Mouse (Mus musculus) neural tube, embryonic 15.5 days (tissue): Measurements from ENCODE around the gene Pcbp2. TPM values are rescaled to one million over a fixed set of nuclear protein-coding genes. Genes with fewer than 3 reads are reported as not detected.
A peak's percentile ranks its signal among the peaks of the same experiment; 100 is the strongest.

ENCODE experiments used
- ATAC-seq: fragments of 200-750 bp; cut with Nextera tagmentation; 2 replicates; pipeline ENCODE4 v1.8.0; 2017; ENCODE audit warnings: mild to moderate bottlenecking, moderate TSS enrichment, moderate library complexity; ENCODE audit not compliant: low FRiP score
- H3K27ac ChIP-seq: fragments of 300-500 bp; sonication (generic); replicated peaks from 2 replicates; pipeline ENCODE4 v1.5.1; 2015; ENCODE audit warnings: mild to moderate bottlenecking, inconsistent platforms
- H3K27me3 ChIP-seq: fragments of 300-500 bp; sonication (generic); replicated peaks from 2 replicates; pipeline ENCODE4 v1.6.1; 2015; ENCODE audit warnings: inconsistent platforms
- H3K36me3 ChIP-seq: fragments of 300-500 bp; sonication (generic); 2 replicates; pipeline ENCODE4 v1.6.1; 2015; ENCODE audit warnings: inconsistent platforms
- H3K4me1 ChIP-seq: fragments of 300-500 bp; sonication (generic); 2 replicates; pipeline ENCODE4 v1.6.1; 2015; ENCODE audit warnings: inconsistent platforms
- H3K4me2 ChIP-seq: fragments of 300-500 bp; sonication (generic); 2 replicates; pipeline ENCODE4 v1.6.1; 2015; ENCODE audit warnings: inconsistent platforms, mild to moderate bottlenecking, moderate library complexity
- H3K4me3 ChIP-seq: fragments of 300-500 bp; sonication (generic); replicated peaks from 2 replicates; pipeline ENCODE4 v1.5.1; 2015; ENCODE audit warnings: mild to moderate bottlenecking, inconsistent platforms
- H3K9ac ChIP-seq: fragments of 300-500 bp; sonication (generic); replicated peaks from 2 replicates; pipeline ENCODE4 v1.6.1; 2015; ENCODE audit warnings: mild to moderate bottlenecking, inconsistent platforms
- H3K9me3 ChIP-seq: fragments of 300-500 bp; sonication (generic); replicated peaks from 2 replicates; pipeline ENCODE4 v1.6.1; 2016; ENCODE audit warnings: inconsistent platforms
- WGBS: fragments of 180-500 bp; shearing (Covaris S2); methylation state at CpG from one replicate; pipeline ENCODE4 v1.1.7; 2015; ENCODE audit warnings: mixed read lengths; 5-methylcytosine and 5-hydroxymethylcytosine counted together
- polyA plus RNA-seq: library from polyadenylated mRNA; unstranded; fragments of >200 nt; fragmentation: Nextera tagmentation; extraction: Ambion mirVana; gene quantifications from 2 replicates; pipeline ENCODE4 v1.2.1, GENCODE M21; 2015

Gene Pcbp2
- 117 and 143 TPM in 2 replicates for polyA plus RNA-seq

DNA sequence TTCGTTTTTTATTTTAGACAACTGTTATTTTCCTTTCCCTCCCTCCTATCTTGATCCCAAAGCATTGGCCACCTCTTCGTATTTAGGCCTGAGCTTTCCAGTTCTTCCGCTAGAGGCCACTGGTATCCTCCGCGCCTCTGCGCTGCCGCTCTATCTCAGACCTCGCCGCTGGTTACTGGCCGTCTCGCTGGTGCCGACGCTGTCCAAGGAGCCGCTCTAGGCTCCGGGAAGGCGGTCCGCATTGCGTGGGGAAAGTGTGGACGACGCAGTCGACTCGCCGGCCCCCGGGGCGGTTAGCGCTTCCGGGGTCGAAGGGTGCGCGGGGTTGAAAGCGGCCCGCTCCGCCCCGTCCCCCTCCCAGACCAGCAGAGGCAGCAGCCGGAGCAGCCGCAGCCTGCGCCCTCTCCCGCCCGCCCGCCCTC, at the start of gene Pcbp2:
TSS of gene Pcbp2 (plus strand) at position 357 of the 422 bp plus-strand sequence.
- Histone ChIP-seq H3K4me3 (peak within 1 kb of the TSS; percentile 79), H3K27me3 (no peaks in the 10 kb centered on the region), H3K27ac (peak within 1 kb of the TSS; percentile 95), H3K4me2 (peak within 1 kb of the TSS; percentile 59), H3K9ac (peak within 1 kb of the TSS; percentile 86), H3K9me3 (no peaks in the 10 kb centered on the region), H3K36me3 (peaks cover 16% of the 10 kb centered on the region), H3K4me1 (peaks cover 17% of the 10 kb centered on the region)
- under 1% methylated on average over 30 of the region's 40 CpGs for WGBS
- ATAC-seq = peak; percentile 99

DNA sequence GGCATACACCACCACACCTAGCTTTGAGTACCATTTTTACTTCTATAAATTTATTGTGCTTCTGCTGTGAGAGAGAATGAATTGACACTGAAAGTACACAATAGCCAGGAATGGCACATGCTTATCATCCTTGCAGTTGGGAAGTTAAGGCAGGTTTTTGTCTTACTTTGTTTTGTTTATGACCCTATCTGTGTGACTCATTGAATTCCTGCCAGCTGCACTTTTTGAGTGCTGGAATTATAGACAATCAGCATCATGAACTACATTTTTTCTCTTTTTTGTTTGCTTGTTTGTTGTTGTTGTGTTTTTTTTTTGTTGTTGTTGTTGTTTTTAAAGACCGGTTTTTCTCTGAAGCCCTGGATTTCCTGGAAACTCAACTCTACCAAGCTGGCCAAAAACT, 49.4 kb upstream of the Pcbp2 start:
- H3K9me3 ChIP-seq = no peaks in the 10 kb centered on the region
- H3K9ac ChIP-seq = no peak overlapping the region
- ATAC-seq = no peak
- no peak overlapping the region for H3K4me3 ChIP-seq
- no peaks in the 10 kb centered on the region for H3K27me3 ChIP-seq
- peaks cover 8% of the 10 kb centered on the region for H3K36me3 ChIP-seq
- H3K4me1 ChIP-seq = no peaks in the 10 kb centered on the region; the same call in 1 of the 2 replicates
- WGBS = 68% methylated on average over 1 of the region's 1 CpGs
- H3K27ac ChIP-seq = no peak overlapping the region
- no peak overlapping the region for H3K4me2 ChIP-seq

GRCm38 (mm10) chr15:102421437-102421836, 48.9 kb upstream of the Pcbp2 start:
- no peak overlapping the region for H3K4me2 ChIP-seq
- H3K9ac ChIP-seq = no peak overlapping the region
- no peaks in the 10 kb centered on the region for H3K27me3 ChIP-seq
- H3K4me1 ChIP-seq = no peaks in the 10 kb centered on the region; the same call in 1 of the 2 replicates
- WGBS = 57% methylated on average over 3 of the region's 3 CpGs
- H3K36me3 ChIP-seq = peaks cover 13% of the 10 kb centered on the region
- H3K9me3 ChIP-seq = no peaks in the 10 kb centered on the region
- no peak overlapping the region for H3K27ac ChIP-seq
- ATAC-seq = no peak
- H3K4me3 ChIP-seq = no peak overlapping the region

DNA sequence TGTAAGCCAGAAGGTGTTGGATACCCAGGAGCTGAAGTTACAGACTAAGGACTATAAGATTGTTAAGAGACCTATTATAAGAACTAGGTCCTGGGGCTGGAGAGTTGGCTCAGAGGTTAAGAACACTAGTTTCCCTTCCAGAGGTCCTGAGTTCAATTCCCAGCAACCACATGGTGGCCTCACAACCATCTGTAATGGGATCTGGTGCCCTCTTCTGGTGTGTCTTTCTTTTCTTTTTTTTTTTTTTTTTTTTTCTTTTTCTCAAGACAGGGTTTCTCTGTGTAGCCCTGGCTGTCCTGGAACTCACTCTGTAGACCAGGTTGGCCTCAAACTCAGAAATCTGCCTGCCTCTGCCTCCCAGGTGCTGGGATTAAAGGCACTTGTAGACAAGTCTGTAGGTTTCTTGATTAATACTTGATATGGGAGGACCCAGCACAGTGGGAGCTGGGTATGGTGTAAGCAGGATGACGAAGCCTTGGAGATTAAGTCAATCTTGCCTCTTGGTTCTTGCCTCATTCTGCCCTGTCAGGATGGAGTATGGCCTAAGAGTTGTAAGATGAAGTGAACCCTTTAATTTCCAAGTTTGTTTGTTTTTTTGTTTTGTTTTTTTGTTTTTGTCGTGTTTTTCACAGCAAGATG, 46.6 kb upstream of the Pcbp2 start:
- WGBS = 94% methylated on average over 2 of the region's 2 CpGs
- no peak for ATAC-seq
- H3K27me3 ChIP-seq = no peaks in the 10 kb centered on the region
- H3K4me3 ChIP-seq = no peak overlapping the region
- H3K36me3 ChIP-seq = peaks cover 27% of the 10 kb centered on the region
- no peaks in the 10 kb centered on the region for H3K4me1 ChIP-seq
- H3K9ac ChIP-seq = no peak overlapping the region
- H3K4me2 ChIP-seq = no peak overlapping the region
- H3K27ac ChIP-seq = no peak overlapping the region
- H3K9me3 ChIP-seq = no peaks in the 10 kb centered on the region

- WGBS = 96% methylated on average over 2 of the region's 2 CpGs
Measured at GRCm38 (mm10) chr15:102424657-102425056, 45.7 kb upstream of the Pcbp2 start.

DNA sequence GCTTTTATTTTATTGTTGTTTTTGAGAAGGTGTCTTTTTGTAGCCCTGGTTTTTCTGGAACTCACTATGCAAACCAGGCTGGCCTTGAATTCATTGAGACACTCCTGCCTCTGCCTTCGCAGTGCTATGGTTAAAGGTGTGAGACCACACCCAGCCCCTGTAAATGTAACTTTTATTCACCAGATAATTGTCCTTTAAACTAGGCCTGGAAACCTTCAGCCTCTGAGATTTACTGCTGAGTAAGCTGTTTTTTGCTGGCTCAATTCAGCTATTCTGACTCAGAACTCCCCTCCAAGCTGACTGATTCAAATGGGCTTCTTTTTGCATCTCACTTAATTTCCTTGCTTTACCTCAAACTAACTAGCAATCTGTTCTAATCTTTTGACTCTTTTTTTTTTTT, 43.4 kb upstream of the Pcbp2 start:
- no peak for ATAC-seq
- no peak overlapping the region for H3K27ac ChIP-seq
- H3K9ac ChIP-seq = no peak overlapping the region
- H3K9me3 ChIP-seq = no peaks in the 10 kb centered on the region
- H3K27me3 ChIP-seq = no peaks in the 10 kb centered on the region
- H3K4me3 ChIP-seq = no peak overlapping the region
- no peaks in the 10 kb centered on the region for H3K4me1 ChIP-seq
- H3K4me2 ChIP-seq = no peak overlapping the region
- WGBS = 88% methylated on average over 1 of the region's 1 CpGs
- peaks cover 53% of the 10 kb centered on the region for H3K36me3 ChIP-seq

More at GRCm38 (mm10) chr15:102424657-102425056, 45.7 kb upstream of the Pcbp2 start:
- Histone ChIP-seq H3K4me3 (no peak overlapping the region), H3K27ac (no peak overlapping the region), H3K9me3 (no peaks in the 10 kb centered on the region), H3K9ac (no peak overlapping the region), H3K27me3 (no peaks in the 10 kb centered on the region), H3K36me3 (peaks cover 34% of the 10 kb centered on the region), H3K4me1 (no peaks in the 10 kb centered on the region), H3K4me2 (no peak overlapping the region)
- ATAC-seq = no peak

GRCm38 (mm10) chr15:102432046-102432445, 38.3 kb upstream of the Pcbp2 start:
- peaks cover 63% of the 10 kb centered on the region for H3K36me3 ChIP-seq
- no peak for ATAC-seq
- WGBS = 90% methylated on average over 1 of the region's 1 CpGs

DNA sequence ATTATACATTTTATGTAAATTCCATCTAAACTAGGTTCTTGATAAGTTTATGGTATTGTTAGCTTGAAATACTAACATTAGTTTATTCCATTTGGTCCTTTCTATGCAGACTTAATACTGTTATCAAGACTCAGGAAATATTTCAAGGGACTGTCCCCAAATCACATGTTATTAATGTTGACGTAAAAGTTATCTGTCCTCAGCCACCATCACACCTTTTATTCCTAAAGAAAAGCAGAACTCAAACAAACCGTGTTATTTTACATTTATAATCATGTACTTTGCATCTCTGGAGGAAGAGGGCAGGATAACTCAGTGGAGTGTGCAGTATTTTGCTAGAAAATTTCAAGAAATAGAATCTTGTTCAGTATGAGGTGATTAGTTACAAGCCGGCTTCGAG, 37.2 kb upstream of the Pcbp2 start:
- peaks cover 59% of the 10 kb centered on the region for H3K36me3 ChIP-seq

More at GRCm38 (mm10) chr15:102432046-102432445, 38.3 kb upstream of the Pcbp2 start:
- Histone ChIP-seq H3K27ac (no peak overlapping the region), H3K27me3 (no peaks in the 10 kb centered on the region), H3K4me1 (no peaks in the 10 kb centered on the region), H3K9me3 (no peaks in the 10 kb centered on the region), H3K9ac (no peak overlapping the region), H3K4me2 (no peak overlapping the region), H3K4me3 (no peak overlapping the region)

DNA sequence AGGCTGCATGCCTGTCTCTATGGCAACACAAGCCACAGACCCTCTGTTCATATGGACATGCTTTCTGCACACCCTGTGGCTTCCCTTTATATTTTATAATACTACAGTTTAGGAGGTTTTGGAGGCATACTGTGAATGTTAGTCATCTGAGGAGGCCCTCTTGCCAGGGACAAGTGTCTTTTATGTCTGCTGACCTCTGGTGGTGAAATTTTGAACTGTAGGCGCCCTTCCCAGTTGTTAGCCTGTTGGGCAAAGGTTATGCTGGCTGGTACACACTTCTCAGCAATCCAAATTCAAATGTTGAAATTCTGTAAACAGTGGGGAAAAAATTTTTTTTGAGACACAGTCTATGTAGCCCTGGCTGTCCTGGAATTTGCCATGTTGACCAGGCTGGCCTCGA, 27.8 kb upstream of the Pcbp2 start:
- Histone ChIP-seq H3K36me3 (0 out of 2 replicates have a peak, but pooled peaks cover 9% of the 10 kb centered on the region), H3K27ac (no peak overlapping the region), H3K9ac (no peak overlapping the region), H3K4me3 (no peak overlapping the region), H3K4me1 (no peaks in the 10 kb centered on the region), H3K27me3 (no peaks in the 10 kb centered on the region), H3K4me2 (no peak overlapping the region), H3K9me3 (no peaks in the 10 kb centered on the region)
- 49% methylated on average over 2 of the region's 2 CpGs for WGBS
- peak; percentile 57; the same call in 1 of the 2 replicates for ATAC-seq

More for the DNA sequence above, 37.2 kb upstream of the Pcbp2 start:
- Histone ChIP-seq H3K9me3 (no peaks in the 10 kb centered on the region), H3K27ac (no peak overlapping the region), H3K9ac (no peak overlapping the region), H3K4me2 (no peak overlapping the region), H3K27me3 (no peaks in the 10 kb centered on the region), H3K4me3 (no peak overlapping the region), H3K4me1 (no peaks in the 10 kb centered on the region)
- WGBS = 99% methylated on average over 4 of the region's 4 CpGs
- ATAC-seq = no peak

DNA sequence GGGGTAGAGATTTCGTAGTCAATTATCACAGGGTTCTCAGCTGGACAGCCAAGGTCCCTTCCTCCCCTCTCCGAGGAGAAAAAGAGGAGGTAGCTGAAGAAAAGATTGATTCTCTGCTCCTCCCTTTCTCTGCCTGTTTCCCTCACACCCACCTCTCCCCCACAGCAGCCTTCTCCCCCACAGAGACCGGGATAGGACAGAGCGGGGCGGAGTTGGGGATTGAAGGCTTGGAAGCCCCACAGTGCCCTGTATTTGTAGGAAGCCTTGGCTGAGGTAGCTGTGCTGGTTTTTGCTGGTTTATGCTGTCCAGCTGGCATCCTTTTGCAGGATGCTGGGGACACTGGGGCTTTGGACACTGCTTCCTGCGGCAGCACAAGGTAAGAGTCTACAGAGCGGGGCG, 25.2 kb upstream of the Pcbp2 start, which contains the start of gene Amhr2:
TSS of gene Amhr2 (plus strand) at position 222 of the 400 bp plus-strand sequence.
- Histone ChIP-seq H3K4me2 (no peak within 1 kb of the TSS), H3K9me3 (no peaks in the 10 kb centered on the region), H3K4me1 (no peaks in the 10 kb centered on the region), H3K9ac (no peak within 1 kb of the TSS), H3K4me3 (no peak within 1 kb of the TSS), H3K27me3 (no peaks in the 10 kb centered on the region), H3K36me3 (no peaks in the 10 kb centered on the region), H3K27ac (no peak within 1 kb of the TSS)
- no peak for ATAC-seq
- 72% methylated on average over 8 of the region's 8 CpGs for WGBS

- H3K9ac ChIP-seq = no peak overlapping the region
- no peaks in the 10 kb centered on the region for H3K36me3 ChIP-seq
- no peaks in the 10 kb centered on the region for H3K4me1 ChIP-seq
Measured at GRCm38 (mm10) chr15:102446448-102446847, 23.9 kb upstream of the Pcbp2 start.

GRCm38 (mm10) chr15:102449366-102449765, 21.0 kb upstream of the Pcbp2 start:
- H3K36me3 ChIP-seq = no peaks in the 10 kb centered on the region
- H3K4me3 ChIP-seq = no peak overlapping the region
- WGBS = 70% methylated on average over 8 of the region's 8 CpGs
- H3K9me3 ChIP-seq = no peaks in the 10 kb centered on the region
- H3K4me1 ChIP-seq = no peaks in the 10 kb centered on the region
- no peak for ATAC-seq
- H3K4me2 ChIP-seq = no peak overlapping the region
- H3K27me3 ChIP-seq = no peaks in the 10 kb centered on the region
- no peak overlapping the region for H3K9ac ChIP-seq
- H3K27ac ChIP-seq = no peak overlapping the region

More at GRCm38 (mm10) chr15:102446448-102446847, 23.9 kb upstream of the Pcbp2 start:
- Histone ChIP-seq H3K9me3 (no peaks in the 10 kb centered on the region), H3K27ac (no peak overlapping the region), H3K27me3 (no peaks in the 10 kb centered on the region), H3K4me3 (no peak overlapping the region), H3K4me2 (no peak overlapping the region)
- no peak for ATAC-seq
- WGBS = 71% methylated on average over 5 of the region's 6 CpGs
